Mouse (Mus musculus): ENCODE measurements around the gene Clta. TPM values are rescaled to one million over a fixed set of nuclear protein-coding genes. Genes with fewer than 3 reads are reported as not detected.

Gene Clta
- polyA plus RNA-seq, 1 experiment from 2014 or later = 199 TPM

GRCm38 (mm10) chr4:44072873-44073441 lies 68.7 kb downstream of the Clta start:
- peak overlapping the region; percentile 86 for H3K27ac ChIP-seq (ENCODE audit: low read length)
- H3K9me3 ChIP-seq (ENCODE audit: control insufficient read depth, low read length) = no peaks in the 10 kb centered on the region
- H3K36me3 ChIP-seq (ENCODE audit: control insufficient read depth, insufficient read depth, low read length) = no peaks in the 10 kb centered on the region
- peak overlapping the region; percentile 86 for H3K4me3 ChIP-seq (ENCODE audit: low read length)
- peak overlapping the region; percentile 81 for H3K4me2 ChIP-seq (ENCODE audit: low read depth, low read length)
- ATAC-seq (ENCODE audit: low read depth) = peak; percentile 57
- peaks cover 14% of the 10 kb centered on the region for H3K4me1 ChIP-seq (replicated peaks; ENCODE audit: control insufficient read depth, insufficient read depth, low read length)
- no peaks in the 10 kb centered on the region for H3K27me3 ChIP-seq (ENCODE audit: control insufficient read depth, insufficient read depth, low read depth, low read length)
- 7% methylated on average over 9 of the region's 9 CpGs for WGBS
- H3K9ac ChIP-seq (ENCODE audit: low read length) = peak overlapping the region; percentile 89

GRCm38 (mm10) chr4:44073799-44074198 lies 69.5 kb downstream of the Clta start:
- H3K27me3 ChIP-seq (ENCODE audit: control insufficient read depth, insufficient read depth, low read depth, low read length) = no peaks in the 10 kb centered on the region
- H3K9ac ChIP-seq (ENCODE audit: low read length) = no peak overlapping the region
- H3K27ac ChIP-seq (ENCODE audit: low read length) = no peak overlapping the region
- H3K9me3 ChIP-seq (ENCODE audit: control insufficient read depth, low read length) = no peaks in the 10 kb centered on the region
- ATAC-seq (ENCODE audit: low read depth) = no peak
- no peak overlapping the region for H3K4me2 ChIP-seq (ENCODE audit: low read depth, low read length)
- H3K36me3 ChIP-seq (ENCODE audit: control insufficient read depth, insufficient read depth, low read length) = no peaks in the 10 kb centered on the region
- 76% methylated on average over 3 of the region's 3 CpGs for WGBS
- peaks cover 10% of the 10 kb centered on the region for H3K4me1 ChIP-seq (replicated peaks; ENCODE audit: control insufficient read depth, insufficient read depth, low read length)
- no peak overlapping the region for H3K4me3 ChIP-seq (ENCODE audit: low read length)

DNA sequence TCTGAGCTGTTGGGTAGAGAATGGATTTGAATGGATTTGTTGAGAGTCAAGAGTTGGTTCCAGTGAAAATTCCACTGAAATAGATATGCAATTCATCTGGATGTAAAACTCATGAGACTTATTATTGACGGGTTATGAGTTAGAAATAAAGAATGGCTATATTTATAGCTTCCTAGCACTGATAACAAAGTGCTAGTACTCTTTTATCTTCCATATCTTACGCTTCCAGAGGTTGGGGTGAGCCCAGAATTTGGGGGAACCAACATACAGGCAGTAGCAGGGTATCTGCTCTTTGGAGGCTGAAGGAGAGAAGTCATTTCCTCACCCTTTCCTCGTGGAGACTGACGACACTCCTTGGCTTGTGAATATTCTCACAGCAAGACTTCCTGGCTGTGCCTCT lies 70.2 kb downstream of the Clta start:
- Histone ChIP-seq H3K27me3 (ENCODE audit: control insufficient read depth, insufficient read depth, low read depth, low read length) (no peaks in the 10 kb centered on the region), H3K9me3 (ENCODE audit: control insufficient read depth, low read length) (no peaks in the 10 kb centered on the region), H3K9ac (ENCODE audit: low read length) (no peak overlapping the region), H3K4me1 (replicated peaks; ENCODE audit: control insufficient read depth, insufficient read depth, low read length) (peaks cover 10% of the 10 kb centered on the region), H3K4me3 (ENCODE audit: low read length) (no peak overlapping the region), H3K27ac (ENCODE audit: low read length) (no peak overlapping the region), H3K4me2 (ENCODE audit: low read depth, low read length) (no peak overlapping the region), H3K36me3 (ENCODE audit: control insufficient read depth, insufficient read depth, low read length) (no peaks in the 10 kb centered on the region)
- no peak for ATAC-seq (ENCODE audit: low read depth)
- 63% methylated on average over 4 of the region's 4 CpGs for WGBS

DNA sequence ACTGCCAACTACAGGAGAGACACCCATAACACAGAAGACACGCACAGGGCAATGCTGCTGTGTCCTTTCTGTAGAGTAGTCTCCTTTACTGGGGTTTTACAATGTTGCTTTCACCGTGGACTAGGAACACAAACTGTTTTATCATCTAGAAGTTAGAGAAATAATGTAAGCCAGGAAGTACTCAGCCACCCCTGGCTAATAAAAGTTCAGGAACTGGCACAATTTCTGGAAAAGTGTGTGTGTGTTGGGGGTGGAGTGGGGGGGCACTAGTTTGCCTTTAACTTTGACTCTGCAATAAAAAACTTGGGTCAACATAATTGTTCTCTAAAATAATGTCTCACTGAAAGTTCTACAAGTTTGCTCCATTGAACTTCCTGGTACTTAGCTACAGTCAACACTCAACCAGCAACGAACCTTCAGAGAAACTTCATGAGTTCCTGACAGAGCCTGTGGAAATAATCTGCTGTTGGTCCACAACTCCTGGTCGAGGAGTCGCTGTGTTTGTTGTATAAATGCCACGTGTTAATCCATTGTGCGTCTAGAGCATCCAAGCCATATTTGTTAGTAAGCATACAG lies 74.2 kb downstream of the Clta start:
- peak; percentile 54; the same call in 1 of the 2 replicates for ATAC-seq (ENCODE audit: low read depth)
- H3K4me3 ChIP-seq (ENCODE audit: low read length) = no peak overlapping the region
- 51% methylated on average over 7 of the region's 7 CpGs for WGBS
- no peak overlapping the region for H3K9ac ChIP-seq (ENCODE audit: low read length)
- H3K27ac ChIP-seq (ENCODE audit: low read length) = peak overlapping the region; percentile 76
- no peaks in the 10 kb centered on the region for H3K36me3 ChIP-seq (ENCODE audit: control insufficient read depth, insufficient read depth, low read length)
- no peaks in the 10 kb centered on the region for H3K27me3 ChIP-seq (ENCODE audit: control insufficient read depth, insufficient read depth, low read depth, low read length)
- H3K4me2 ChIP-seq (ENCODE audit: low read depth, low read length) = no peak overlapping the region
- H3K9me3 ChIP-seq (ENCODE audit: control insufficient read depth, low read length) = no peaks in the 10 kb centered on the region
- H3K4me1 ChIP-seq (replicated peaks; ENCODE audit: control insufficient read depth, insufficient read depth, low read length) = no peaks in the 10 kb centered on the region; the same call in 1 of the 2 replicates

Other genes with a start within 250 kb of the Clta start
- gene Olfr159, start 233.4 kb upstream of the Clta start, polyA plus RNA-seq (2015; fragmentation: Nextera tagmentation; extraction: Ambion mirVana) = not detected in 2 replicates
- gene Olfr156, start 180.6 kb upstream of the Clta start, polyA plus RNA-seq (2015; fragmentation: Nextera tagmentation; extraction: Ambion mirVana) = not detected in 2 replicates
- not detected in 2 replicates for gene Olfr157, start 164.3 kb upstream of the Clta start, polyA plus RNA-seq (2015; fragmentation: Nextera tagmentation; extraction: Ambion mirVana)
- gene Olfr155, start 152.9 kb upstream of the Clta start, polyA plus RNA-seq (2015; fragmentation: Nextera tagmentation; extraction: Ambion mirVana) = not detected in 2 replicates
- gene Reck, start 128.9 kb upstream of the Clta start, polyA plus RNA-seq (2015; fragmentation: Nextera tagmentation; extraction: Ambion mirVana) = 24.1 and 25.2 TPM in 2 replicates
- gene Glipr2, start 47.1 kb upstream of the Clta start, polyA plus RNA-seq (2015; fragmentation: Nextera tagmentation; extraction: Ambion mirVana) = 57.8 and 59.6 TPM in 2 replicates
- gene Ccin, start 21.0 kb upstream of the Clta start, polyA plus RNA-seq (2015; fragmentation: Nextera tagmentation; extraction: Ambion mirVana) = not detected in 2 replicates
- 47.9 TPM in 2 replicates for gene Gne, start 79.7 kb downstream of the Clta start, polyA plus RNA-seq (2015; fragmentation: Nextera tagmentation; extraction: Ambion mirVana)
- gene Rnf38, start 229.3 kb downstream of the Clta start, polyA plus RNA-seq (2015; fragmentation: Nextera tagmentation; extraction: Ambion mirVana) = 20.3 and 22.1 TPM in 2 replicates

All from lung, embryonic 16.5 days (tissue).